Mouse (Mus musculus) myocyte (in vitro differentiated cells): ENCODE data around the gene Nop9.

Experiments used
- MAX ChIP-seq: IDR thresholded peaks from one replicate; pipeline ENCODE4 v1.6.1; 2011; ENCODE audit warnings: low read depth, mild to moderate bottlenecking, control low read depth
- POLR2A ChIP-seq: IDR thresholded peaks from one replicate; pipeline ENCODE4 v1.6.1; 2011; ENCODE audit warnings: low read depth, mild to moderate bottlenecking, control low read depth, moderate library complexity; ENCODE audit not compliant: insufficient read length
- SRF ChIP-seq: IDR thresholded peaks from one replicate; pipeline ENCODE4 v1.6.1; 2011; ENCODE audit warnings: low read depth; ENCODE audit not compliant: control insufficient read depth, insufficient read length
- USF1 ChIP-seq: IDR thresholded peaks from one replicate; pipeline ENCODE4 v1.6.1; 2011; ENCODE audit warnings: low read depth, mild to moderate bottlenecking, control low read depth, moderate library complexity

DNA sequence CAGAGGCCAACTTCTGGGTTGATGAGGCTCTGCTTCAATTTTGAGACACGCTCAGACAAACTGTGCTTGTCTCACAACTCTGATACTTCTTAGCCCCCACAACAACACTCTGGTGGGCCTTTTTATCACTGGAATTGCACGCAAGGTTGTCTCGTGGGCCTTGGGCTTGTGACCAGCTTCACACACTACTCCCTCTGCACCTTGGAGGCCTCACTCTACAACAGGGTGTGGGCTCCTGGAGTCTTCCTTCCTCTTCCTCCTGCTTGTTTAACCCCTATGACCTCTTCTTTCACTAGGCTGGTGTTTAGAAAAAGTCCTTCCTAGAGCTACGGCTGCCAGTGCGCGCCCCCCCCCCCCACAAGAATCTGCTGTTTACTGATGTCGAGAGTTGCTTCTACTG is 31.2 kb downstream of the Nop9 start:
- TF ChIP-seq USF1 (no peak), SRF (no peak), MAX (no peak), POLR2A (no peak)
